Mouse (Mus musculus) heart, embryonic 14.5 days (tissue): ENCODE data around the gene D130052B06Rik. TPM values are rescaled to one million over a fixed set of nuclear protein-coding genes. Genes with fewer than 3 reads are reported as not detected.

Experiments
- ATAC-seq: fragments of 200-750 bp; cut with Nextera tagmentation; 2 replicates; pipeline ENCODE4 v1.8.0; 2017; ENCODE audit warnings: low read depth, moderate TSS enrichment; ENCODE audit not compliant: insufficient number of reproducible peaks, insufficient read depth, low FRiP score
- H3K27ac ChIP-seq, 2 experiments: fragments of 200-500 bp in 1 of 2; fragments of 300-500 bp in 1 of 2; sonication (generic) in 1 of 2; replicated peaks in 1 of 2; 2 replicates each; pipeline ENCODE4 v1.5.1; 2012 to 2014; ENCODE audit warnings: low read depth in 2 of 2, low read length in 2 of 2, control low read depth in 1 of 2, mild to moderate bottlenecking in 1 of 2, mixed read lengths in 1 of 2; ENCODE audit not compliant: control insufficient read depth in 1 of 2, insufficient read depth in 1 of 2
- H3K27me3 ChIP-seq: fragments of 300-500 bp; sonication (generic); 2 replicates; pipeline ENCODE4 v1.6.1; 2014; ENCODE audit warnings: mild to moderate bottlenecking, low read length, control low read depth; ENCODE audit not compliant: control insufficient read depth, insufficient read depth
- H3K36me3 ChIP-seq: fragments of 300-500 bp; sonication (generic); 2 replicates; pipeline ENCODE4 v1.6.1; 2014; ENCODE audit warnings: mild to moderate bottlenecking, control low read depth, low read length, mixed read lengths; ENCODE audit not compliant: control insufficient read depth, insufficient read depth
- H3K4me1 ChIP-seq, 2 experiments: fragments of 200-500 bp in 1 of 2; fragments of 300-500 bp in 1 of 2; sonication (generic) in 1 of 2; 2 replicates each; pipeline ENCODE4 v1.6.1; 2012 to 2014; ENCODE audit warnings: low read length in 2 of 2, control low read depth in 1 of 2, mixed read lengths in 1 of 2; ENCODE audit not compliant: control insufficient read depth in 2 of 2, insufficient read depth in 2 of 2
- H3K4me2 ChIP-seq: fragments of 300-500 bp; sonication (generic); 2 replicates; pipeline ENCODE4 v1.6.1; 2014; ENCODE audit warnings: mild to moderate bottlenecking, low read length
- H3K4me3 ChIP-seq, 2 experiments: fragments of 200-500 bp in 1 of 2; fragments of 300-500 bp in 1 of 2; sonication (generic) in 1 of 2; 2 replicates each; pipeline ENCODE4 v1.5.1; 2012 to 2014; ENCODE audit warnings: low read length in 2 of 2, mild to moderate bottlenecking in 2 of 2, control low read depth in 1 of 2, low read depth in 1 of 2, moderate library complexity in 1 of 2; ENCODE audit not compliant: control insufficient read depth in 1 of 2, insufficient read depth in 1 of 2
- H3K9ac ChIP-seq: fragments of 300-500 bp; sonication (generic); 2 replicates; pipeline ENCODE4 v1.6.1; 2014; ENCODE audit warnings: mild to moderate bottlenecking, low read length
- H3K9me3 ChIP-seq: fragments of 300-500 bp; sonication (generic); 2 replicates; pipeline ENCODE4 v1.6.1; 2016; ENCODE audit warnings: low read length, control low read depth; ENCODE audit not compliant: control insufficient read depth
- WGBS: fragments of 180-500 bp; shearing (Covaris S2); extraction: QIAGEN DNeasy Blood & Tissue Kit; methylation state at CpG from one replicate; pipeline ENCODE4 v1.1.7; 2014; 5-methylcytosine and 5-hydroxymethylcytosine counted together
- polyA plus RNA-seq: library from polyadenylated mRNA; unstranded; fragments of >200 nt; fragmentation: Nextera tagmentation; extraction: Ambion mirVana; gene quantifications from 2 replicates; pipeline ENCODE4 v1.2.1, GENCODE M21; 2014

D130052B06Rik gene
- not detected in 2 replicates for polyA plus RNA-seq

DNA sequence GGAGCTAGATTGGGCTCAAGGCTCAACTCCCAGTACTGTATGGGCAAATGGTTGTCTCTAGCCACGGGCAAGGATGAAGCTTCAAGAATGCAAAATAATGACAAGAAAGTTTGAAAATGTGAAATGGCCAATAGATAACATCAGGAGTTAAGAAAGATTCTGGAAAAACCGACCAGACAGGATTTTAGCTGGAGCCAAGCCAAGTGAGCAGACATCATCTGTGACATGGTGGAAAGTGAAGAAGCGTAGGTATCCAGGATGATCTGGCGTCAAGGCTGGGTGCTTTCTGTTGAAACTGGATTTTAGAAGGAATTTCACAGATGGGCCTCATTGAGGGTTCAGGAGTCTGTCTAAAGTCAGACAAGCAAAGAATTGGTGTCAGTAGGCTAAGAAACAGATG is at the start of gene D130052B06Rik:
D130052B06Rik (plus strand) TSS at position 317 of the 400 bp plus-strand sequence.
- no peaks in the 10 kb centered on the region for H3K36me3 ChIP-seq
- H3K9ac ChIP-seq, result no peak within 1 kb of the TSS
- no peak for ATAC-seq
- no peaks in the 10 kb centered on the region for H3K9me3 ChIP-seq
- H3K4me3 ChIP-seq, result no peak within 1 kb of the TSS
- no peaks in the 10 kb centered on the region for H3K4me1 ChIP-seq
- no peak within 1 kb of the TSS for H3K27ac ChIP-seq
- no peak within 1 kb of the TSS for H3K4me2 ChIP-seq
- 66% methylated on average over 4 of the region's 4 CpGs for WGBS
- 0 out of 2 replicates have a peak, but pooled peaks cover 3% of the 10 kb centered on the region for H3K27me3 ChIP-seq

GRCm38 (mm10) chr11:33550861-33551560 is 48.1 kb upstream of the D130052B06Rik start:
- no peak for ATAC-seq
- peak overlapping the region; percentile 46 for H3K4me2 ChIP-seq
- H3K9me3 ChIP-seq, result no peaks in the 10 kb centered on the region
- H3K4me1 ChIP-seq, result peaks cover 3 to 5% of the 10 kb centered on the region in 2 experiments; a peak in 3 of 4 replicates
- no peak overlapping the region; a peak in 1 of 4 replicates for H3K27ac ChIP-seq
- no peaks in the 10 kb centered on the region for H3K36me3 ChIP-seq
- no peak overlapping the region for H3K9ac ChIP-seq
- no peak overlapping the region for H3K4me3 ChIP-seq
- 37% methylated on average over 14 of the region's 14 CpGs for WGBS
- no peaks in the 10 kb centered on the region for H3K27me3 ChIP-seq

DNA sequence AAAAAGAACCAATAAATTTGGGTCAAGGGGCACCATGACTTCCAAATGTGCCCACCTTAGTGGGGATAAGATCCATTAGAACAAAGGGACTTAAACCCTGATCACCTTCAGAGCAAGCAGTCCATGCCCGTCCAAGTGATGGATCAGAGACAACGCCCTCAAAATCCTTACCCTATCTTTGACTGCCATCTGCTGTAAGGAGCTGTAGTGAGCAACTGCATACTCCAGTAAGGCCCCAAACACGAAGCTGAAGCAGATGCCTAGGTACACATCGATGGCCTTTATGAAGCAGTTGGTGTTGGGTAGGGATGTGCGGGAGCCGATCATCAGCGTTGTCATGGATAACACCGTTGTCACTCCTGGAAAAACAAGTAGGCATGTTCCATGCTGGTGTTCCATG is 45.0 kb upstream of the D130052B06Rik start:
- Histone ChIP-seq H3K9me3 (no peaks in the 10 kb centered on the region), H3K27me3 (no peaks in the 10 kb centered on the region), H3K4me2 (no peak overlapping the region), H3K4me3 (no peak overlapping the region), H3K4me1 (peaks cover 3 to 5% of the 10 kb centered on the region in 2 experiments; a peak in 3 of 4 replicates), H3K36me3 (no peaks in the 10 kb centered on the region), H3K9ac (no peak overlapping the region), H3K27ac (no peak overlapping the region)
- 76% methylated on average over 8 of the region's 8 CpGs for WGBS
- ATAC-seq, result no peak

DNA sequence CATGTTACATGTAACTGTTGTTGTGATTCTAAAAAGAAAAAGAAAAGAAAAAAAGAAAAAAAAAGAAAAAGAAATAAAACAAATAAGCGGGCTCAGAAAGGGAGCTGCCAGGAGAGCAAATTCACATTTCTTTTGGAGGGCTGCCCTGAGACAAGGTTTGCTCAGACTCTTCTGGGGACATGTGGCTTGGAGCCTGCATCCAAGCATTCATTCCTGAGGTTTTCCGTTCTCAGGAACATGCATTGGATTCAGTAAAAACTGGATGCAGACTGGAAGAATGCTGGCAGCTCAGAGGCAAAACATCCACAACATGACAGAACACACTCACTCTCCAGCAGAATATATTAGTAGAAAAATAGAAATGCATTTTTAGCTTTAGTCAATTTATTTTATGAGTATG is 35.2 kb upstream of the D130052B06Rik start:
- H3K4me2 ChIP-seq, result no peak overlapping the region
- no peak overlapping the region for H3K27ac ChIP-seq
- no peaks in the 10 kb centered on the region for H3K4me1 ChIP-seq
- no peak for ATAC-seq
- no peaks in the 10 kb centered on the region for H3K27me3 ChIP-seq
- no peaks in the 10 kb centered on the region for H3K36me3 ChIP-seq
- no peak overlapping the region for H3K9ac ChIP-seq
- no peak overlapping the region for H3K4me3 ChIP-seq
- WGBS, result 84% methylated on average over 2 of the region's 2 CpGs
- H3K9me3 ChIP-seq, result 0 out of 2 replicates have a peak, but pooled peaks cover 4% of the 10 kb centered on the region

GRCm38 (mm10) chr11:33570413-33570812 is 28.7 kb upstream of the D130052B06Rik start:
- no peak for ATAC-seq
- Histone ChIP-seq H3K27me3 (no peaks in the 10 kb centered on the region), H3K4me1 (no peaks in the 10 kb centered on the region), H3K4me2 (no peak overlapping the region), H3K27ac (no peak overlapping the region), H3K9me3 (peaks cover 3% of the 10 kb centered on the region; the same call in 1 of the 2 replicates), H3K36me3 (no peaks in the 10 kb centered on the region), H3K4me3 (no peak overlapping the region), H3K9ac (no peak overlapping the region)

DNA sequence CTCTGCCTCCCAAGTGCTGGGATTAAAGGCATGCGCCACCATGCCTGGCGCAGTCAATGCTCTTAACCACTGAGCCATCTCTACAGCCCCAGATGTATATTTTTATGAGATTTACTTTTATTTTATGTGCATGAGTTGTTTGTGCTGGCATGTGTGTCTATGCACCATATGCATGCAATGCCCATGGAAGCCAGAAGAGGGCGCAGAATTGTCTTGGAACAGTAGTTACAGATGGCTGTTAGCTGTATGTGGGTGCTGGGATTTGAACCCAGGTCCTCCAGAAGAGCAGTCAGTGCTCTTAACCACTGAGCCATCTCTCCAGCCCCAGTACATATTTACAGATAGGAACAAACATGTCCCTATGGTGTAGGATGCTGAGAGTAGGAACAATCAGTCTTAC is 24.2 kb upstream of the D130052B06Rik start:
- Histone ChIP-seq H3K4me1 (no peaks in the 10 kb centered on the region), H3K36me3 (no peaks in the 10 kb centered on the region), H3K27ac (no peak overlapping the region), H3K9me3 (peaks cover 3% of the 10 kb centered on the region; the same call in 1 of the 2 replicates), H3K4me3 (no peak overlapping the region), H3K4me2 (no peak overlapping the region), H3K9ac (no peak overlapping the region), H3K27me3 (peaks cover 5% of the 10 kb centered on the region; the same call in 1 of the 2 replicates)
- 78% methylated on average over 3 of the region's 3 CpGs for WGBS
- ATAC-seq, result no peak

DNA sequence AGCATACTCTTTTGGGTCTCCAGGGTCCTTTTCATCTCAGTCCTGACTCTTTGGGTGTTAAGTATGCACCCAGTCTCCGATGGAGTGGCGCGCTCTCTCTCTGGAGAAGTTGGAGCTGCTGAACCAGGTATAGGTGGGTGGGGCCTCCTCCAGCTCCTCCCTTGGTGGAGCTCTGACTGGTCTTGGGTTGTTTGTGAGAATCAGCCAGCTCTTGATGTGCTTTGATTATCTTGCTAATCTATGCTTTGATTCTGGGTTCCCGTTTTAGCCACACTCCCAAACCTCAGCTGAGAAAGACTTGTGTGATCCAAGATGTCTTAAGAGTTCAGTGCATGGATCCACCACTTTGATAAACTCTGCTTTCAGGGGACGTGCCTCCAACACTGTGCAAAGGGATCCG is 20.2 kb upstream of the D130052B06Rik start, which contains the start of gene Gabrp:
Gabrp (minus strand) TSS at position 101 of the 400 bp plus-strand sequence.
- Histone ChIP-seq H3K9me3 (peaks cover 3% of the 10 kb centered on the region; the same call in 1 of the 2 replicates), H3K4me3 (no peak within 1 kb of the TSS), H3K9ac (no peak within 1 kb of the TSS), H3K27me3 (peaks cover 5% of the 10 kb centered on the region; the same call in 1 of the 2 replicates), H3K27ac (no peak within 1 kb of the TSS), H3K4me1 (no peaks in the 10 kb centered on the region), H3K36me3 (no peaks in the 10 kb centered on the region), H3K4me2 (no peak within 1 kb of the TSS)
- ATAC-seq, result no peak
- 52% methylated on average over 6 of the region's 6 CpGs for WGBS
